Mouse (Mus musculus) ES-Bruce4 (cell line): ENCODE measurements at regions not wholly inside any gene's neighbourhood (a gene's known extent, or its start where the extent isn't known, plus 50 kb on each side); places are given as distances from the start of the nearest gene placed in this dataset.
"Not testable (repeated sequence)": the region's sequence is repeated elsewhere in the genome, so short reads cannot be mapped to it uniquely, and the experiment has no call there.

ENCODE experiments used
- CTCF ChIP-seq: IDR thresholded peaks from one replicate; pipeline ENCODE4 v1.8.1; 2011; ENCODE audit warnings: low read depth, low read length
- POLR2A ChIP-seq: IDR thresholded peaks from one replicate; pipeline ENCODE4 v1.8.1; 2011; ENCODE audit warnings: low read length; ENCODE audit not compliant: insufficient read depth

DNA sequence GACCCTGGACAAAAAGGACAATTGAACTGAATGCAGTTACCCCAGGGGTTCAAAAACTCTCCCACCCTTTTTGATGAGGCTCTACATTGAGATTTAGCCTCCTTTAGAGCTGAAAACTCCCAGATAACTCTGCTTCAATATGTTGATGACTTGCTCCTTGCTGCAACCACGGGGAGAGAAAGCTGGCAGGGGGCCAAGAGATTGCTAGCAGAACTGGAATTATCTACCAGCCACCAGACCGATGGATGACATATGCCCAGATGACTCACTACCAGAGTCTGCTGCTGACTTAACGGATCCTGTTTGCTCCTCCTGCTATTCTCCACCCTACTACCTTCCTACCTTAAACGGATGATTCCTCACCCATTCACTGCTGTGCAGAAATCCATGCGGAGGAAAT, 253.7 kb downstream of the BC048507 start:
- TF ChIP-seq CTCF, POLR2A: not testable (repeated sequence)
